Mouse (Mus musculus) kidney, adult 2 months (tissue): ENCODE results near the gene Slc7a15. TPM values are rescaled to one million over a fixed set of nuclear protein-coding genes. Genes with fewer than 3 reads are reported as not detected.

Source experiments
- DNase-seq: peaks from one replicate; pipeline ENCODE4 v3.0.0; 2021
- H3K27ac ChIP-seq: fragments of 200-500 bp; 2 replicates; pipeline ENCODE4 v1.5.1; 2012; ENCODE audit warnings: low read depth, low read length, control low read depth, inconsistent platforms; ENCODE audit not compliant: insufficient read depth
- H3K27me3 ChIP-seq: fragments of 200-500 bp; replicated peaks from 2 replicates; pipeline ENCODE4 v1.6.1; 2012; ENCODE audit warnings: mild to moderate bottlenecking, moderate library complexity, low read length, inconsistent platforms; ENCODE audit not compliant: control insufficient read depth, insufficient read depth
- H3K36me3 ChIP-seq: fragments of 200-500 bp; 2 replicates; pipeline ENCODE4 v1.6.1; 2012; ENCODE audit warnings: mild to moderate bottlenecking, moderate library complexity, low read length, inconsistent platforms; ENCODE audit not compliant: control insufficient read depth, insufficient read depth
- H3K4me1 ChIP-seq: fragments of 200-500 bp; 2 replicates; pipeline ENCODE4 v1.6.1; 2011; ENCODE audit warnings: low read length; ENCODE audit not compliant: control insufficient read depth, insufficient read depth
- H3K4me3 ChIP-seq: fragments of 200-500 bp; 2 replicates; pipeline ENCODE4 v1.5.1; 2011; ENCODE audit warnings: mild to moderate bottlenecking, low read depth, low read length, control low read depth; ENCODE audit not compliant: insufficient read depth
- CTCF ChIP-seq: fragments of 200-500 bp; conservative IDR thresholded peaks from 2 replicates; pipeline ENCODE4 v1.5.1; 2011; ENCODE audit warnings: low read depth, mild to moderate bottlenecking, control low read depth, low read length, moderate library complexity, mixed read lengths; ENCODE audit not compliant: insufficient read depth, insufficient read length
- POLR2A ChIP-seq: fragments of 200-500 bp; IDR thresholded peaks from one replicate; pipeline ENCODE4 v1.6.1; 2011; ENCODE audit warnings: low read depth, low read length, control low read depth
- WGBS: fragments of 180-500 bp; shearing (Covaris S2); methylation state at CpG from one replicate; pipeline ENCODE4 v1.1.7; 2018; 5-methylcytosine and 5-hydroxymethylcytosine counted together
- polyA plus RNA-seq: library from polyadenylated mRNA; depleted of rRNA; stranded (reverse); fragments of >200 nt; gene quantifications from 2 replicates; pipeline ENCODE4 v1.2.3, GENCODE M21; 2012

The Slc7a15 gene
- polyA plus RNA-seq, 1 experiment, result 0.61 TPM

GRCm38 (mm10) chr12:8521375-8522047 is 77.4 kb downstream of the Slc7a15 start:
- 57% methylated on average over 12 of the region's 12 CpGs for WGBS
- Histone ChIP-seq H3K27me3 (no peaks in the 10 kb centered on the region), H3K36me3 (no peaks in the 10 kb centered on the region), H3K4me1 (no peaks in the 10 kb centered on the region), H3K4me3 (no peak overlapping the region), H3K27ac (peak overlapping the region; percentile 19; the same call in 1 of the 2 replicates)
- TF ChIP-seq CTCF, result no peak
- no peak for TF ChIP-seq POLR2A
- DNase-seq, result peak; percentile 86

- Histone ChIP-seq H3K27me3 (no peaks in the 10 kb centered on the region), H3K4me1 (no peaks in the 10 kb centered on the region), H3K36me3 (no peaks in the 10 kb centered on the region), H3K4me3 (no peak overlapping the region), H3K27ac (no peak overlapping the region)
- WGBS, result 65% methylated on average over 12 of the region's 12 CpGs
- TF ChIP-seq POLR2A (no peak), CTCF (no peak)
- DNase-seq, result no peak
Observed at GRCm38 (mm10) chr12:8519431-8520160, 79.3 kb downstream of the Slc7a15 start.

- no peaks in the 10 kb centered on the region for H3K27me3 ChIP-seq
- peak; percentile 18 for DNase-seq
- no peak overlapping the region for H3K27ac ChIP-seq
- 33% methylated on average over 18 of the region's 18 CpGs for WGBS
- no peak overlapping the region for H3K4me3 ChIP-seq
- H3K4me1 ChIP-seq, result no peaks in the 10 kb centered on the region
- no peaks in the 10 kb centered on the region for H3K36me3 ChIP-seq
- no peak for TF ChIP-seq CTCF
- no peak for TF ChIP-seq POLR2A
Observed at GRCm38 (mm10) chr12:8511037-8511882, 87.6 kb downstream of the Slc7a15 start.

GRCm38 (mm10) chr12:8510317-8510988 is 88.4 kb downstream of the Slc7a15 start:
- H3K27me3 ChIP-seq, result no peaks in the 10 kb centered on the region
- no peaks in the 10 kb centered on the region for H3K36me3 ChIP-seq
- DNase-seq, result no peak
- H3K27ac ChIP-seq, result no peak overlapping the region
- no peak for TF ChIP-seq CTCF
- TF ChIP-seq POLR2A, result no peak
- no peaks in the 10 kb centered on the region for H3K4me1 ChIP-seq
- 52% methylated on average over 6 of the region's 6 CpGs for WGBS
- no peak overlapping the region for H3K4me3 ChIP-seq

GRCm38 (mm10) chr12:8509693-8510092 is 89.2 kb downstream of the Slc7a15 start:
- H3K27me3 ChIP-seq, result no peaks in the 10 kb centered on the region
- H3K27ac ChIP-seq, result no peak overlapping the region
- H3K4me1 ChIP-seq, result no peaks in the 10 kb centered on the region
- no peak overlapping the region for H3K4me3 ChIP-seq
- DNase-seq, result no peak
- H3K36me3 ChIP-seq, result no peaks in the 10 kb centered on the region
- TF ChIP-seq POLR2A (no peak), CTCF (no peak)
- WGBS, result 71% methylated on average over 5 of the region's 5 CpGs

- Histone ChIP-seq H3K36me3 (no peaks in the 10 kb centered on the region), H3K4me1 (no peaks in the 10 kb centered on the region), H3K4me3 (no peak overlapping the region), H3K27ac (no peak overlapping the region), H3K27me3 (no peaks in the 10 kb centered on the region)
- 74% methylated on average over 9 of the region's 9 CpGs for WGBS
- peak; percentile 8 for DNase-seq
- no peak for TF ChIP-seq CTCF
- no peak for TF ChIP-seq POLR2A
Observed at GRCm38 (mm10) chr12:8506954-8507707, 91.7 kb downstream of the Slc7a15 start.

- WGBS, result 84% methylated on average over 6 of the region's 6 CpGs
- H3K4me3 ChIP-seq, result no peak overlapping the region
- H3K36me3 ChIP-seq, result no peaks in the 10 kb centered on the region
- no peak overlapping the region for H3K27ac ChIP-seq
- TF ChIP-seq CTCF (no peak), POLR2A (no peak)
- H3K27me3 ChIP-seq, result no peaks in the 10 kb centered on the region
- H3K4me1 ChIP-seq, result no peaks in the 10 kb centered on the region
- DNase-seq, result no peak
Observed at GRCm38 (mm10) chr12:8504131-8504530, 94.7 kb downstream of the Slc7a15 start.
